Mouse (Mus musculus): ENCODE results near the gene C130074G19Rik.

Gene C130074G19Rik

DNA sequence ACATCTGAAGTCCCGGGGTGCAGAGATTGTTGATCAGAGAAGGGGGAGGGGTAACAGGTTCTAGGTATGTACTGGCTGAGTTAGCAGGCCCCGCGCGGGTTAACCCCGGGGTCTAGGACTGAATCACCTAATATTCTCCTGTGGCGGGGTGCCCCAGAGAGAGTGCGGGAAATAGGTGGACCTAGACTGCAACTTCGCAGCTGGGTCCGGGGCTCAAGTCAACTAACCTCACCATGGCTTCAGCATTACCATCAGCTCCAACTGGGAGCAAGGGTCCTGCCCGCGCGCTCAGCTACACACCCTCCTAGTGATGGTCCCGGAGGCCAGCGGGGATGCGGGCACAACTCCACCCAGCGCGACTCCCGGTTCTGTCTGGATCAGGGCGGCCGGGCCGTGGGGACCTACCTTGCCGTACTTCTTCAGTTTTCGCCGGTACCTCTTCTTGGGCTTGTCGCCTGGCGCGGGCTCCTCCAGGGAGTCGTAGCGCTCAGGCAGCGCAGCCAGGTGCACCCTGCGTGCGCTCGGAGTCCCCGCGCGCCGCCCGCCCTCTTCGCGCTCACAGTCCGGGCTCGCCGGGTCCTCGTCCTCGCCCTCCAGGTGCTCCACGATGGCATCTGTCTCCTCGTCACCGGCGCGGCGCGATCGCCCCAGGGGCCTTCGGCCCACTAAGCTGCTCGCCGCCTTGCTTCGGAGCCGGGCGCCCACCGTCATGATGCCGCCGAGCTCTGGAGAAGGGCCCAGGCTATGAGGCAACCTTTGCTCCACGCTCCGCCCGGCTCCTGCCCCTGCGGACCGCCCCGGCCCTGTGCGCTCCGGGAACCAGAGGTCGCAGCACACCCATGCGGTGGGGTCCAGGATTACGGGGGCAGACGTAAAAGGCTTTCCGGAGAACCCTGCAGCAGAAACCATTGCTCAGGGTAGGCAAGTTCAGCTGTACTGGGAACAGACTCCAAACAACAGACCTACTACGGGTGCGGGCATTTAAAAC lies at the start of gene C130074G19Rik:
TSS of gene C130074G19Rik (minus strand) at position 938 of the 988 bp plus-strand sequence.
- DNase-seq, result peak; percentile 13 to 22

DNA sequence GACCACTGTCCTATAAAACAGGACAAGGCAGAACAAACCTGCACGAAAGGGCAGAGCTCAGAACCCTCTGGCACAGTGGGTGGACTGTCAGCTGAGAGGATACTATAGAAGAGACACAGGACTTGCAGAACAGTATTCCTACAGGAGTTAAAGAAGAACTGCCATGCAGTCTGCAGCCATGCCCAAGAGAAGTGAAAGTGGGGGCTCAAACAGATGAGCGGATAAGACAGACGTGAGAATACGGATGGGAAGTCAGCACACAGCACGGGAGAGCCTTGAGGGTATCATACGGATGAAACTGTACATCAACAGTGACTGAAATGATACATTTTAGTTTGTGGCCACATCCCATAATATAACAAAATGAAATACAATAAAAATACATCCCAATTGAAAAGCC lies 48.1 kb upstream of the C130074G19Rik start:
- no peak for DNase-seq

DNA sequence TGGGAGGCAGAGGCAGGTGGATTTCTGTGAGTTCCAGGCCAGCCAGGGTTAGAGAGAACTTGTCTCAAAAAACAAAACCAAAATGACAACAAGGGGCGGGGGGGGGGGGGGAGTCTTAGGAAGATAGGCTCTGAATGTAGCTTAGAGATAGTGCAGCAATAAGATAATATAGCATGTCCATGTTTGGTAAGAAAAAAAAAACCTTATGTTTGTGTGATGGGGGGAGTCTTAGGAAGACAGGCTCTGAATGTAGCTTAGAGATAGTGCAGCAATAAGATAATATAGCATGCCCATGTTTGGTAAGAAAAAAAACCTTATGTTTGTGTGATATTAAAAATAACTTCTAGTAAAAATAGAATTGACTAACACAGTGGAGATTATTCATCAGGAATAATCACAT lies 45.4 kb upstream of the C130074G19Rik start:
- no peak for DNase-seq

DNA sequence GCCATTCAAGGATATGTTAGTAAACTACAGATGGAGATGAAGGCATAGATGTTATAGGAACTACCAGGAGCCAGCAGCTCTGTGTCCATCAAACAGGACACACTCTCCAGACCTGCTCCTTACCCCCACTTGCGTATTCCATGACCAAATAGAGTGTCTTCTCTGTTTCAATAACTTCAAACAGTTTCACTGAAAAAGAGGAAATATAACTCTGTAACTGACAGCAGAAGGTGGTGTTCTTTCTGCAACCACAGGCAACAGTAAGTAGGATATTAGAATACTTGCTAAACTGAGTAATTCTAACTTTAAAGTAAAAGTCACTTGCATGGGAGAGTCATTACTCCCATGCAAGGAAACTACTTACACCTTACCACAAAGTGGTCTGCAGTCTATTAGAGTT lies 44.9 kb upstream of the C130074G19Rik start:
- DNase-seq, result no peak

DNA sequence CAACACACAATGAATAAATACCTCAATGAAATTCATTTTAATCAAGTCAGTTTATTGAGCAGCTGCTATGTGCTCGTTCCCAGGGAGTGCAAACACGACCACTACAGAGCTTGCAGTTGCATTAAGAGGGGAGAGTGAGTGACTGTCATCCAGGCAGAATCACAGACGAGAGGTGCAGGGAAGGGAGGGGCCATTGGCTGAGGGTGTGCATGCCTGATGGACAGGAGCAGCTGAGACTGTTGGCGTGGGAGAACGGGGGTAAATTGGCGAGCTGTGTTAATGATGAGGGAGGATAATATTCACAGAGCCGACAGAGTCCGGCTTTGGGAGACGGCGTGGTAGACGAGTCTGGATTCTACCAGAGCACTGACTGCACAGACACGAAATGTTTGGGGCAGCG lies 39.8 kb upstream of the C130074G19Rik start:
- DNase-seq, result no peak

DNA sequence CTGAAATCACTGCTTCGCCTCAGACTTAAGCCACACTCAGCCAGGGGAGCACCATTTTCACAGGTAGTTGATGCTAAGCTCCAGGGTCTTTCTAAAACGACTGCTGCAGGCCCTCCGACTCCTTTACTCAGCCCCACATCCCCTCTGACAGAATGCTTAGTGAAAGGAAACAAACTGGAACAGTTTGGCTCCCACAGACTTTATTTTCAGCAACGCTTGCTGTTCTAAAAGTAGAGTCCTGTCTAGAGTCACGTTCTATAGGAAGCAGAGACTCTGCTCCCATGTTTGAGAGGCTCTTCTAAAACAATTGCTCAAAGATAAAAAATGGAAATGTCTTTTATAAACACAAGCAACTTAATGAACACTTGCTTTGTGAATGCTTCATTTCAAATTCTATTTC lies 37.0 kb upstream of the C130074G19Rik start:
- no peak for DNase-seq

DNA sequence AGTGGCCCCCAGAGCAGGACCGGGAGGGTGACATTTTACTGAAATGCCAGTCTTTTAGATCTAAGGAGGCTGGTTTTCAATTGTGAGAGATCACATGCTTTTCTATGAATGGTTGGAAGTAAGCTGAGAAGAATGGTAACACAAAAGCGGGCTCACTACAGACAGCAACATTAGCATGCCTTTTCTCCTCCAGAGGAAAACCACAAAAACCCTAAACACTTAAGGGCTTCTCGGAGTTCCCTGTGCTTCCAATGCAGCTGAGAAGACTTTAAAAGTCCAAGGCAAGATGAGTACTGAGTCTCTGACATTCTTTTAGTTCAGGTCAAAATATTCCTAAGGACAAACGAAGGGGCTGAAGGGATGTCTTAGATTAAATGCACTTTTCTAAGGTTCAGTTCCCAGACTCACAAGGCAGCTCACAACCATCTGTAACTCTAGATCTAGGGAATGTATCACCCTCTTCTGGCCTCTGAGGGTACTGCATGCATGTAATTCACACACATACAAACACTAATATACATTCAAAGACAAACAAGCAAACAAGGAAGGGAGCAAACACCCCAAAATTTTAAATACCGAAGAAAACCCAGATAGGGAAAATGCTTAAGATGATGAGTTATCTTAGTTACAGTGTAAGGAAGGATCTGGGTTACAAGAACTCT lies 35.3 kb upstream of the C130074G19Rik start:
- peak; percentile 23 for DNase-seq

DNA sequence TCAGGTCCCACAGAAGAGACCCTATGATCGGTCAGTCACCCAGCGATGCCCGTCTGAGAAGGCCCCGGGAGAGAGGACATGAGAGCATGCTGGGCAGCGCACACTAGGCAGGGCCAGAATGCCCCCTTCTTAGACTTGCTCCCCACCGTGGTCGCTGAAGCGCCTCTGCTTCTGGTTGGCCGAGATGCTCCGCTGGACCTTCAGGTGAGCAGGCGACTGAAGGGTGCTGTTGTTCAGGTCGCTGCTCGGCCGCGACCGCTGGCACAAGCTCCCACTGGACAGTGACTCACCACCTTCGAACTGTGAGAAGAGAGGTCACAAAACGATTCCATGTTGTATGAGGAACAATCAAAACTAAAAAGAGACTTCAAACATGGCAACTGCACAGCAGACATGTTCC lies 29.3 kb upstream of the C130074G19Rik start:
- no peak for DNase-seq

DNA sequence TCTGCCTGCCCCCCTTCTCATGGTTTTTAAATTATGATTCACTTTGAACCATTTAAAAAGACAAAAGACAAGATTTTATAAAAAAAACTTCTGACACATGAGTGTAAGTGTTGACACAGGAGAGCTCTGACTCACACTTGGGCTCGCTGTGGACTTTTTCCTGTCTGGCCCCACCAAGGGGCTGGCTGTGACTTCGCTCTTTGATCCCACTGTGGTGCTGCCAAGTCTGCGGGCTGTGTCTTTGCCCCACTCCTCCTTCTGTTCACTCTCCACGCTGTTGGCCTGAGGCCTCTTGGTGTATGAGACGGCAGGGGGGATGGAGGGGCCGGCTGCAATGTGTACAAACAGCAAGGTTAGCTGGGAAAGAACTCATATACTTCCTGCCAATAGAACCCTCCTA lies 28.8 kb upstream of the C130074G19Rik start:
- no peak for DNase-seq

DNA sequence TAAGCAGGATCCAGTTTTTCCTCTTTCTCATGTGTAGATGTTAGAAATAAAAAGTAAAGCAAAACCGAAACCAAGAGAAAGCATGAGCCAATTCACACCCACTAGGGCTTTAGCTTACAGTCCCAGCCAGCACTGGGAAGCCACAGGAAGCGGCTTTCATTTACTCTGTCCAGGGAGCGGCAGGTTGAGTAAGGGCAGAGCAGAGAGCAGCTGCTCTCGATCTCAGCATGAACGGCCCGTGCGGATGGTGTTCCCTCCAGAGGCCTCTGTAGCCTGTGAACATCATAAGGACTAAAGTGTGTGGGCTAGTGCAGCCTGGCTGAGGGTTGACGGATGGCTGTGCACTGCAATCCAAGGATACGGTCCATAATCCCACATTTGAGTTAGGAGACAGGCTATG lies 25.5 kb upstream of the C130074G19Rik start:
- DNase-seq, result no peak

DNA sequence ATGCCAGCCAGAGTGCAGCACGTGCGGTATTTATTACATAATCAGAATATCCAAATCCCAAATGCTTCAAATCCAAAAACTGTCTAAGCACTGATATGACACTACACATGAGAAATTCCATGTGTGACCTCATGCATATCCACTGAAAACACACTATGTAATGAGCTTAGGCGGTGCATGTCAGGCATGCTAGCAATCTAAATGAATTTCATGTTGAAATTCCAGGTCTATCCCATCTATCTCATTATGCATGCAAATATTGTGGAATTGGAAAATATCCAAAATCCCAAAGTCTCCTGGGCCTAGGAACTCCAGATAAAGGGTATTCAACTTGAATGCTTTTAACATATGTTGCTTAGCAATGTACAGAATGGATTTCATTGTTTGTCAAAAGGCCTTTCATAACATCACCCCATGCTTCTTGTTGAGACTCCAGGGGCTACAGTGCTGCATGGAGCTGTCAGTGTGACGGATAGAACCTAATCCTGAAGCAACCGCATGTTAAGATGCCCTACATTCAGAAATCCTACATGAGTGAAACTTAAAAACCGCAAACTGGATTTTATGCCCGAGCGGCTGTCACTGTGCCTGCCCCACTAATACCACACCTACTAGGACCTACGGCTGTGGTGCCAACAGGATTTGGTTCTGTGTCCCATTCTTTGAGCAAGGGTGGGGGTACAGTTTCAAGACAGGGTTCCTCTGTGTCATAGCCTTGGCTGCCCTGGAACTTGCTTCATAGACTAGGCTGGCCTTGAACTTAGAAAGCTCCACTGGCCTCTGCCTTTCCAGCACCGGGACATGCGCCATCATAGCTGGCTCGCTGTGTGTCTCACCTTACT lies 23.1 kb upstream of the C130074G19Rik start:
- DNase-seq, result no peak

DNA sequence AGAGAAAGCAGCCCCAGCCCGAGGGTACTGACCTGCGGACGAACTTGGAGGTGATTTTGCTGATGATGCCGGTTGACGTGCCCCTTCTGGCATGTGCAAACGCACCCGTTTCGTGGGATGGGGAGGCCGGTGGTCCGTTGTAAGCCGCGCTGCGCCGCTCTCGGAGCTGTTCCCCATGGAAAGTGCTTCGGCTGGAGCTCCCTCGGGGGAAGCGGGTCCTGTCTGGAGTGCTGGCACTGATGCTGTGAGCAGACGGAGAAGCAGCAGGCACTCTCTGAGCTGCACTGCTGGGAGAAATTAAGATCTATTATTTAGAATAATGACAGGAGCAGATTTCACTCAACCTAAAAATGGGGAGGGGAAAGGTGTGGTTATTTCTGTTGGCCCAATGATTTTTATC lies 22.4 kb upstream of the C130074G19Rik start:
- DNase-seq, result no peak

DNA sequence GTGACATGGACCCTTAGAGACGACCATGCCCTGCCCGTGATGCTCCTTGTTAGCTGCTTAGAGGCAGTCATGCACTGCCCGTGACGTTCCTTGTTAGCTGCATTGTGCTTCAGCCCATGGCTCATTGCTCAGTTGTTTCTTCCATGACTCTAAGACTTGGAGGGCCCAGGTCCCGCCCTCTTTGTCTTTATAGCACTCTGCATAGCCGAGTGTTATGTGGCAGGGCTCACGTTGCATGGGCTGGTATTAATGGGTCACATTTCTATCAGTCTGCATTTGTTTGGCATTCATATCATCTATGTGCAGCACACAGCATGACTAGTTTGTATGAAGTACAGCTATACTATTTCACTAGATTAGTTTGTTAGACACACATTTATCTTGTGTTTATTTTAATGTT lies 20.7 kb upstream of the C130074G19Rik start:
- no peak for DNase-seq

DNA sequence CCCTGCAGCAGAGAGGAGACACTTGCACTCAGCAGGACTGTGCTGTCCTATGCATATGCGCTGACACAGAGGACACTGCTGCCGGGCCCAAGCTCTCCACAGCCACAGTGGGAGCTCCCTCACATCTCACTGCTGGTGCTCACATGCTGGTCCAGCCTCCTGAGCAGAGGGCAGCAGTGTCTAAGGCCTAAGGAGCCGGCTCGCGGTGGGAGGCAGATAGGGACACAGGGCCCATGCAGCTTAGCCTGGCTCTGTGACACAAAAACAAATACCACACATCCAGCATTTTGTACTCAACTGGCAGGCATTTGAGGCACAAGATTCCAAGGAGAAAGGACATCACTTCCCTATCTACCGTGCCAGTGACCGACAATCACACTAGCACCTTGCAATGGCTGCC lies 19.9 kb upstream of the C130074G19Rik start:
- no peak for DNase-seq

DNA sequence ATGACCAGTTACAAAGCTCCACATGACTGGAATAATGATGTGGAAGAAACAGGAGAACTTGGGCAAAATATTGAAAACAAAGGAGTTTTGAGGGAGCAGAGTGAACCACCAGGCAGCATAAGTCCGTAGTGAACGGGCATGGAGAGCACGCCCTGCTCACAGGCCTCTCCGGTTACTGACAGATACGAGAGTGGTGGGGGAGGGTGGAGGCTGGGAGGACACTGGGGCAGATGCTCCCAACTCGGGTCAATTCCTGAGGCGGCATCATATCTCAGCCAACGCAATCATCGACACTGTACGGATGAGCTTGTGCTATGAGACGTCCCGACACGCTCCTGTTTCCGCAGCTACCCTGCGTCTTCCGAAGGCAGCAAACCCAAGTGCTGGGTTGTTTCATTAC lies 14.3 kb upstream of the C130074G19Rik start:
- DNase-seq, result no peak

DNA sequence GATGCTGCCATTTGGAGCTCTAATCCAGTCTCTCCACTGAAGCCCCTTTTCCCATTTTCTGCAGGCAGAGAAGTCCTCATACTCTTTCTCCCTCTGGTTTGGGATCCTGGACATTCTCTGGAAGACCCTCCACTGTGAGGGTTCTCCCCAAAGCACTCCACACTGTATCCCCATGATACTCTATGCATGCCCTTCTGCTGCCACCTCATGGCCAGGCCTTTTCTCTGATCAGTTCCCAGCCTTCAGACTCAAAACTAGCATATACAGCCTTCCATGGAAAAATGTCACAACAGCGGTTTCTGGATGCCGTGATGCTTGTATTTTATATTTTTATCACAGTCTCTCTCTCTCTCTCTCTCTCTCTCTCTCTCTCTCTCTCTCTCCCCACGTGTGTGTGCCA lies 9.0 kb upstream of the C130074G19Rik start:
- no peak for DNase-seq

DNA sequence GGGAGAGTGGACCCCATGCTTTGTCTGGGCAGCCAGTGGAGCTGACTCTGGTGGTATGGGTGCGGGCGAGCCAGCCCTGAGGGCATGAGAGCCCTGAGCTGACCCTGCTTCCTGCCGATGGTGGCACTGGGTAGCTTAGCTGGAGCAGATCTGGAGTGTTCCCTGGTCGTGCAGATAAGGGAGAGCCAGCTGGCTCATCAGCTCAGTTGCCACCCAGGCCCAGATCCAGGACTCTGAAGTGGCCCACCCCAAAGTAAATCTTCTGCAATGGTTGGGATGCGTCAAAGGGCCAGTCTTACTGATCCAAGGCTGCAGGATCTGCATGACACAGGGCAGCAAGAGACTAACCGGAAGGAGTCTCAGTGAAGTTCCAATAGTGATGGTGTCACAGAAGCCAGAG lies 6.4 kb upstream of the C130074G19Rik start:
- DNase-seq, result no peak

DNA sequence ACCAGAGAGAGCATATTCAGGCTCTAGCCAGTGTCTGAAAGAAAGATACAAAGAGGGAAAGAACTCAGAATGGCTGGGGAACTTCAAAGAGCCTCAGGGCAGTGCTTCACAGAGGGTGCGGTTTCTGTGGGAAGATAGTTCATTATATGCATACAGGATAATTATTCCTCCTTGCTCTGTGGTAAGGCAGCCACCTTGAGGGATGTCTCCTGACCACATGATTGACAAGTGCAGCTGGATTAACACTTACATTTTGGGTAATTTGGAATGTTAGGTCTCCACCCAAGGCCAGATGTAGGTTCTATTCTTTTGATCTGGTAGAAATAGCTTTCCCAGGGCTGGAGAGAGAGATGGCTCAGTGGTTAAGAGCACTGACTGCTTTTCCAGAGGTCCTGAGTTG lies 3.1 kb upstream of the C130074G19Rik start:
- DNase-seq, result no peak

DNA sequence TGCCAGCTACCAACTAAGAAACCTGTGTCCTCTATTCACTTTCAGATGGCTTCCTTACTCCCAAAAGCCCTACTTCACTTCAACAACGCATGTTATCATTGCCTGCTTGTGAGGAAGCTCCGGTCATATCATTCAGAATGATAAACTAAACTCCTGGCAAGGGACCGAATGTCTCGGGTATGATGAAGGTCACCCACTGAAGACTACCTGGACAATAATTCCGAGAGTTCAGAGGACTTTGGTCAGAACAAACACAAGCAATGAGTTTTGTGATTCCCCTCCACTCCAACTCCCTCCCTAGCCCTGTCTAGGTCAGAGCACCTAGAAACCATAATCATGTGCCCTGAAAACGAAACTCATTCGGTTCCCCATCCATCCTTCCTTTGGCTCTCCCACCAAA lies 1.2 kb downstream of the C130074G19Rik start:
- DNase-seq, result no peak

DNA sequence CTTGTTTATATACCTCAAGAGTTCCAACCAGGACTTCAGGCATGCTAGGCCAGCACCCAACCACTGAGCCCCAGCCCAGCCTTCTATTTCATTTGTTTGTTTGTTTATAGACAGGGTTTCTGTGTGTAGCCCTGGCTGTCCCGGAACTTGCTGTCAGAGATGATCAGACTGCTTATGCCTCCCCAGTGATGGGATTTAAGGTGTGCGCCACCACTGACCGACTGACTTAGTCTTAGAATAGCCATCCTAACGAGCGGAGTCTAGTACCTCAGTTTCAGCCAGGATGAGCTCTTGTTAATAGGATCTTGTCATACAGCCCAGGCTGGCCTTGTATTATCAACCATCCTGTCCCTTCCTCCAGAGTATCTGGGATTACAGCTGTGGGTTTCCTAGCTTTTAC lies 1.8 kb downstream of the C130074G19Rik start:
- no peak for DNase-seq

DNA sequence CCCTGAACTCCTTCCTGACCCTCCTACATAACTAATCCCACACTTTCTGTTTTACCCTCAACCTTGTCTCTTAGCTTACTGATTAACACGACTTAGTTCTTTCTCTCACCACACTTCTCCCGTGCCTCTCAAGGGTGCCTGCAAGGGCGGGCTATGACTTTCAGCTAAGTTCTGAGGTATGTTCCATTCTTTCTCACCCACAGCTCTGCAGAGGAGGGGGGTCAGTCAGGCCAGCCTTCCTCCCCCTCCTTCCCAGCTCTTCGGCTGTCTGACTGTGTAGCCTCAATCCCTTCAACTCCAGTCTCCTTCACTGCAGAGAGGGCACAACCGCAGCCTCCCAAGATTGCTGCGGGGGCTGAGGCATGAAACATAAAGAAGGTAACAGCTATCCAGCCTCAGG lies 4.2 kb downstream of the C130074G19Rik start:
- DNase-seq, result no peak

DNA sequence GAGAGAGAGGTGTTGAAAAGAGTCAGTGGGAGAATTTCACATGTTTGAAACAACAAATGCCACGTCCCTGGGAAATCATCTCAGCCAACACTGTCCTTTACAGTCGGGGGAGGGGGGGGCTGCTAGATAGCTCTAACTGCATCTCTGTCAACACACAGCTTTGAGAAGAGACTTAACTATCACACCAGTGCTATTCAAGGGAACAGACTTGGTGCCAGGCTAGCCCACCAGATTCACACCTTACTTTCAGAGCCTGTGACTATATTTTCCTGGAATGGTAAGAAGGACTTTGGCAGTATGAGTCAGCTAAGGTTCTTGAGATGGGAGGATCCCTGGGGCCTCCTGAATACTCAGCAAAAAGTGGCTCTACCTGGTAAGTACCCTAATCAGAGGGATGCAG lies 5.7 kb downstream of the C130074G19Rik start:
- DNase-seq, result no peak

DNA sequence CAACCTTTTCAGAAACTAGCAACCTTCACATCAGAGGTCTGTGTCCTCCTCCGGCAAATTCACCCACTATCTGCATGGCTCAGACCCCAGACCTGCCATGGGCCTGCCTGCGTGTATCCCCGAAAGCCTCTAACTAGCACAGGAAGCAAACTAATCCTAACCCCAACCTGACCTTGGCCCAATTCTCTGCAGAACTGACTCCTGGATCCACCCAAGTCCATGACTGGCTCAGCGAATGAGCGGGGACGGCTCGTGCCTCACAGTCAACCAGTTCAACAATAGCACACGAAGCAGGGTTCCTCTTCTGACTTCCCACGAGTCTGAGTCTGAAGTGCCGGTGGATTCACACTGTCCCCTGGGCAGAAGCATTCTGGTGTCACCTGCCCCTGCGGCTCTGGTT lies 9.1 kb downstream of the C130074G19Rik start:
- DNase-seq, result no peak
